Mouse (Mus musculus) duodenum, adult 2 months (tissue): Measurements from ENCODE around the gene Ptchd3. TPM values are rescaled to one million over a fixed set of nuclear protein-coding genes. Genes with fewer than 3 reads are reported as not detected.

ENCODE experiments used
- polyA plus RNA-seq: library from polyadenylated mRNA; depleted of rRNA; stranded (reverse); fragments of >200 nt; gene quantifications from 2 replicates; pipeline ENCODE4 v1.2.3, GENCODE M21; 2012; ENCODE audit warnings: low replicate concordance; rRNA removed

Ptchd3 gene
- polyA plus RNA-seq, result not detected in 2 replicates

GRCm38 (mm10) chr11:121829947-121830346 is at the start of gene Ptchd3:
Gene Ptchd3 (plus strand): TSS chr11:121830247.

Other genes starting within 250 kb of the Ptchd3 start
- 2.9 and 5.1 TPM in 2 replicates for gene B3gntl1, start 157.1 kb upstream of the Ptchd3 start, polyA plus RNA-seq
- gene Metrnl, start 128.7 kb upstream of the Ptchd3 start, polyA plus RNA-seq, result 89.5 and 264 TPM in 2 replicates